Comparison of ENCODE assay signal across 29 mouse cellular contexts in genomic region chr14:15841390-15842023, GRCm38 (mm10).
DNase-seq lines count a peak whose midpoint lies in the region; ATAC-seq and TF ChIP-seq lines count a peak whose summit lies in the region.
"Had no signal": no experiment of that assay in that cellular context is flagged by ENCODE, and none has a peak within 500 bp of the region (broad histone marks: within the 10 kb centered on the region; RNA-seq: fewer than 3 reads in every experiment).

No protein-coding gene starts in this region.

- H3K4me3 ChIP-seq in forebrain, embryonic 13.5 days, result no peak overlapping the region
- H3K4me3 ChIP-seq in forebrain, embryonic 10.5 days, result no peak overlapping the region
- H3K4me3 ChIP-seq in midbrain, embryonic 11.5 days (ENCODE audit: low read depth, low read length), result no peak overlapping the region
- no peak overlapping the region for H3K4me3 ChIP-seq in midbrain, embryonic 10.5 days
- no peak overlapping the region for H3K4me3 ChIP-seq in midbrain, embryonic 13.5 days (replicated peaks)
- no peak overlapping the region for H3K4me3 ChIP-seq in liver, postnatal 0 days (ENCODE audit: low read depth, low read length)
- H3K4me3 ChIP-seq: embryonic facial prominence, embryonic 10.5 days; embryonic facial prominence, embryonic 15.5 days; heart, adult 2 months; heart, embryonic 12.5 days; limb, embryonic 10.5 days; limb, embryonic 15.5 days; myocyte; neural tube, embryonic 13.5 days had no signal

- no peaks in the 10 kb centered on the region for H3K9me3 ChIP-seq in forebrain, embryonic 13.5 days (replicated peaks)
- H3K9me3 ChIP-seq in forebrain, embryonic 10.5 days, result no peaks in the 10 kb centered on the region
- H3K9me3 ChIP-seq in midbrain, embryonic 11.5 days (ENCODE audit: control insufficient read depth, low read length), result no peaks in the 10 kb centered on the region
- no peaks in the 10 kb centered on the region for H3K9me3 ChIP-seq in midbrain, embryonic 10.5 days (replicated peaks)
- H3K9me3 ChIP-seq in midbrain, embryonic 13.5 days, result no peaks in the 10 kb centered on the region
- H3K9me3 ChIP-seq in liver, postnatal 0 days (ENCODE audit: low read length), result no peaks in the 10 kb centered on the region
- H3K9me3 ChIP-seq: embryonic facial prominence, embryonic 10.5 days; embryonic facial prominence, embryonic 15.5 days; G1E; limb, embryonic 10.5 days; limb, embryonic 15.5 days; neural tube, embryonic 13.5 days had no signal

- no peak for DNase-seq in forebrain, embryonic 10.5 days (ENCODE audit: extremely low spot score, low spot score)
- peak; percentile 49 for DNase-seq in midbrain, embryonic 11.5 days (ENCODE audit: low spot score, missing footprints)
- no peak for DNase-seq in midbrain, embryonic 10.5 days (ENCODE audit: low spot score)
- no peak for DNase-seq in adrenal gland, adult 8-10 months
- no peak for DNase-seq in liver, postnatal 0 days
- DNase-seq: adrenal gland, postnatal 10 days; cerebellum, adult 8-10 months; cerebellum, postnatal 25 days; gastrocnemius, postnatal 25 days; heart, adult 2 months; heart, postnatal 4 days; kidney, adult 11 months; kidney, postnatal 14 days; layer of hippocampus, adult 9-11 months; lung, embryonic 14.5 days; lung, postnatal 14 days; thymus, adult 18-20 months; thymus, postnatal 25 days had no signal

- ATAC-seq in forebrain, embryonic 13.5 days, result peak; percentile 62; the same call in 1 of the 2 replicates
- peak; percentile 55 for ATAC-seq in midbrain, embryonic 11.5 days (ENCODE audit: low FRiP score)
- ATAC-seq in midbrain, embryonic 13.5 days, result 0 out of 2 replicates have a peak, but pooled peaks have one; percentile 24
- no peak for ATAC-seq in liver, postnatal 0 days

- H3K4me2 ChIP-seq in forebrain, embryonic 13.5 days, result no peak overlapping the region
- no peak overlapping the region for H3K4me2 ChIP-seq in midbrain, embryonic 11.5 days
- H3K4me2 ChIP-seq in midbrain, embryonic 13.5 days (replicated peaks), result no peak overlapping the region
- H3K4me2 ChIP-seq in liver, postnatal 0 days (ENCODE audit: low read depth, low read length), result no peak overlapping the region
- H3K4me2 ChIP-seq: embryonic facial prominence, embryonic 15.5 days; heart, embryonic 12.5 days; limb, embryonic 15.5 days; lung, embryonic 14.5 days; neural tube, embryonic 13.5 days had no signal

- no peak for TF ChIP-seq EP300 in liver, postnatal 0 days (IDR thresholded peaks at IDR 0.05; ENCODE audit: low read depth)

- H3K27ac ChIP-seq in forebrain, embryonic 13.5 days, result no peak overlapping the region
- no peak overlapping the region for H3K27ac ChIP-seq in forebrain, embryonic 10.5 days
- no peak overlapping the region for H3K27ac ChIP-seq in midbrain, embryonic 11.5 days (ENCODE audit: low read depth, low read length)
- no peak overlapping the region for H3K27ac ChIP-seq in midbrain, embryonic 10.5 days (replicated peaks)
- H3K27ac ChIP-seq in midbrain, embryonic 13.5 days, result no peak overlapping the region
- H3K27ac ChIP-seq in liver, postnatal 0 days (ENCODE audit: low read depth), result no peak overlapping the region
- H3K27ac ChIP-seq: embryonic facial prominence, embryonic 10.5 days; embryonic facial prominence, embryonic 15.5 days; heart, adult 2 months; limb, embryonic 10.5 days; limb, embryonic 15.5 days; liver, embryonic 14.5 days; neural tube, embryonic 13.5 days had no signal

- no peak overlapping the region for H3K9ac ChIP-seq in forebrain, embryonic 13.5 days
- H3K9ac ChIP-seq in midbrain, embryonic 11.5 days (ENCODE audit: low read length), result no peak overlapping the region
- H3K9ac ChIP-seq in midbrain, embryonic 13.5 days (replicated peaks), result no peak overlapping the region
- no peak overlapping the region for H3K9ac ChIP-seq in liver, postnatal 0 days (replicated peaks)
- H3K9ac ChIP-seq: embryonic facial prominence, embryonic 15.5 days; heart, embryonic 12.5 days; limb, embryonic 15.5 days; liver, embryonic 14.5 days; lung, embryonic 14.5 days; neural tube, embryonic 13.5 days had no signal

- no peaks in the 10 kb centered on the region for H3K36me3 ChIP-seq in forebrain, embryonic 13.5 days (ENCODE audit: poor library complexity, severe bottlenecking)
- H3K36me3 ChIP-seq in forebrain, embryonic 10.5 days (replicated peaks), result no peaks in the 10 kb centered on the region
- H3K36me3 ChIP-seq in midbrain, embryonic 11.5 days (ENCODE audit: control insufficient read depth, insufficient read depth, low read length), result no peaks in the 10 kb centered on the region
- no peaks in the 10 kb centered on the region for H3K36me3 ChIP-seq in midbrain, embryonic 10.5 days
- no peaks in the 10 kb centered on the region for H3K36me3 ChIP-seq in midbrain, embryonic 13.5 days
- no peaks in the 10 kb centered on the region for H3K36me3 ChIP-seq in liver, postnatal 0 days (replicated peaks; ENCODE audit: insufficient read depth, low read length)
- H3K36me3 ChIP-seq: embryonic facial prominence, embryonic 10.5 days; embryonic facial prominence, embryonic 15.5 days; G1E; heart, embryonic 12.5 days; limb, embryonic 10.5 days; limb, embryonic 15.5 days; neural tube, embryonic 13.5 days had no signal

- no peak for TF ChIP-seq CTCF in liver, postnatal 0 days (IDR thresholded peaks at IDR 0.05; ENCODE audit: low read depth)

- 79% methylated on average over 1 of the region's 1 CpGs for WGBS in forebrain, embryonic 13.5 days
- 89% methylated on average over 1 of the region's 1 CpGs for WGBS in forebrain, embryonic 10.5 days
- WGBS in midbrain, embryonic 11.5 days, result 97% methylated on average over 1 of the region's 1 CpGs
- WGBS in midbrain, embryonic 10.5 days, result 81% methylated on average over 1 of the region's 1 CpGs
- 95% methylated on average over 1 of the region's 1 CpGs for WGBS in midbrain, embryonic 13.5 days
- whole genome bisulfite sequencing in liver, postnatal 0 days (ENCODE audit: insufficient replicate concordance), result 72% methylated on average over 1 of the region's 1 CpGs

- H3K27me3 ChIP-seq in forebrain, embryonic 13.5 days, result no peaks in the 10 kb centered on the region
- no peaks in the 10 kb centered on the region for H3K27me3 ChIP-seq in forebrain, embryonic 10.5 days (ENCODE audit: poor library complexity, severe bottlenecking)
- no peaks in the 10 kb centered on the region for H3K27me3 ChIP-seq in midbrain, embryonic 11.5 days (ENCODE audit: control insufficient read depth, insufficient read depth, low read length)
- no peaks in the 10 kb centered on the region for H3K27me3 ChIP-seq in midbrain, embryonic 10.5 days (ENCODE audit: low read depth, poor library complexity, severe bottlenecking)
- H3K27me3 ChIP-seq in midbrain, embryonic 13.5 days, result no peaks in the 10 kb centered on the region
- H3K27me3 ChIP-seq in liver, postnatal 0 days (ENCODE audit: insufficient read depth, low read length), result no peaks in the 10 kb centered on the region
- H3K27me3 ChIP-seq: embryonic facial prominence, embryonic 15.5 days; heart, embryonic 12.5 days; limb, embryonic 15.5 days; neural tube, embryonic 13.5 days had no signal

- H3K4me1 ChIP-seq in forebrain, embryonic 13.5 days, result peaks cover 7% of the 10 kb centered on the region
- H3K4me1 ChIP-seq in forebrain, embryonic 10.5 days, result no peaks in the 10 kb centered on the region
- no peaks in the 10 kb centered on the region for H3K4me1 ChIP-seq in midbrain, embryonic 11.5 days (ENCODE audit: control insufficient read depth, insufficient read depth, low read length)
- no peaks in the 10 kb centered on the region for H3K4me1 ChIP-seq in midbrain, embryonic 10.5 days
- no peaks in the 10 kb centered on the region for H3K4me1 ChIP-seq in midbrain, embryonic 13.5 days (replicated peaks)
- no peaks in the 10 kb centered on the region for H3K4me1 ChIP-seq in liver, postnatal 0 days (ENCODE audit: insufficient read depth)
- H3K4me1 ChIP-seq: embryonic facial prominence, embryonic 10.5 days; embryonic facial prominence, embryonic 15.5 days; heart, embryonic 12.5 days; limb, embryonic 10.5 days; limb, embryonic 15.5 days had no signal
